Mouse (Mus musculus): Measurements from ENCODE around the gene Epha2.

DNA sequence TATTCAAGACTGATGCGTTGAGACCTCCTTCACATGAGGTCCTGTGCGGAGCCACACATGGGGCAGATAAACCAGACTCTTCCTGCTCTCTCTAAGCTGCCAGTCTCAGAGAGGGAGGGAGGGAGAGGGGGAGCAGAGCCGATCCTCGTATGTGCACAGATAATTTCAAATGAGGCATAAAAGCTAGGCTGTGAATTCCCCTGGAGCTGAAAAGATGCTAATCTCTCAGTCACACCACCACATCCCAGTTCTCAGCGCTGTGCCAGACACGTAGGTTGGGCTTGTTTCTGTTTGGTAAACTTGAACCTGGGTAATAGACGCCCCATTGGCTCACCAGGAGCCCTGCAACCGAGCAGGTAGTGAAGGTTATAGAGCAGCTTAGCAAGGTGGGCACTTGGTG, 12.4 kb downstream of the Epha2 start:
- TF ChIP-seq CTCF (conservative IDR thresholded peaks at IDR 0.05; ENCODE audit: low read length) (no peak), NANOG (IDR thresholded peaks at IDR 0.05; ENCODE audit: borderline replicate concordance, low read length) (no peak), POU5F1 (IDR thresholded peaks at IDR 0.05; ENCODE audit: borderline replicate concordance, low read length) (no peak)
